Mouse (Mus musculus): ENCODE measurements around the gene Plekhb2. TPM values are rescaled to one million over a fixed set of nuclear protein-coding genes. Genes with fewer than 3 reads are reported as not detected.

Gene Plekhb2
- polyA plus RNA-seq, 1 experiment from 2014 or later, result 16.5 TPM

DNA sequence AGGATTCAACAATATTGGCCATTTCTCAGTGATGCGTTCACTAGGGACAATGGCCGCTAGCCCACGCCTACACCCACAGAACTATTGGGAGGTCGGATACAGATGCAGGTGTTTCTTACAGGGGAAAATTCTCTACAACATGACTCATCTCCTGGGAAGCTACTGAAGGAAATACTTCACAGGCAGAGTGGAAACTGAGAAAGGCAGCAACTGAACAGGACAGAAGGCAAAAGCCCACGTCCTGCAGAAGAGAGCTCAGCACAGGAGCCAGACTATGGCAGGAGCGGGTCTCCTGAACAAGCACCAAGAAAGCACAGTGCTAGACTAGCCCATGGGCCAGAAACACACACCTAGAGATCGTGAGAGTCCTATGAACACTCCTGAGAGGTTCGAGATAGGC lies 25.6 kb upstream of the Plekhb2 start:
- H3K36me3 ChIP-seq (ENCODE audit: control insufficient read depth, insufficient read depth, low read length), result peaks cover 14% of the 10 kb centered on the region
- no peaks in the 10 kb centered on the region for H3K4me1 ChIP-seq (ENCODE audit: control insufficient read depth, insufficient read depth, low read length)
- H3K27ac ChIP-seq (replicated peaks; ENCODE audit: low read depth, low read length), result no peak overlapping the region
- no peak overlapping the region for H3K4me2 ChIP-seq (ENCODE audit: low read depth, severe bottlenecking)
- no peaks in the 10 kb centered on the region for H3K27me3 ChIP-seq (ENCODE audit: control insufficient read depth, insufficient read depth, low read length)
- no peaks in the 10 kb centered on the region for H3K9me3 ChIP-seq (ENCODE audit: control insufficient read depth, low read length)
- ATAC-seq (ENCODE audit: insufficient number of reproducible peaks, low FRiP score, low TSS enrichment, low read depth) (no peak), DNase-seq (ENCODE audit: low spot score) (no peak)
- no peak overlapping the region for H3K9ac ChIP-seq (ENCODE audit: low read length)
- WGBS, result 92% methylated on average over 8 of the region's 8 CpGs
- H3K4me3 ChIP-seq (ENCODE audit: low read depth, low read length), result no peak overlapping the region

DNA sequence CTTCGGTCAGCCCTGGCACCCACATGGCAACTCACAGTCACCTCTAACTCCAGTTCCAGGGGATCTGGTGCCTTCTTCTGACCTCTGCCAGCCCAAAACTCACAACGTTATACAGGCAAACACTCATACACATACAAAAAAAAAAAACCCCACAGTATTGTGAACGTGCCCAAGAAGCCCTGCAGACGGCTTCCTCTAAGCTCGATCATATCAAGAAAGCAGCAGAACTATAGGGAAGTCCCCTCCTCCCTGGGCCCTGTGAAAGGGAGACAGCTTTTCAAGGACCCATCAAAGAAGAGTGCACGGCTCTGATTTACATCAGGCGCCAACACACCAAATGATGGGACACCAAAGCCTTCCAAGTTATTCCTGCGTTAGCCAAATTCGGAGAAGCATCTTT lies 23.9 kb upstream of the Plekhb2 start:
- Histone ChIP-seq H3K9ac (ENCODE audit: low read length) (no peak overlapping the region), H3K4me2 (ENCODE audit: low read depth, severe bottlenecking) (no peak overlapping the region), H3K27ac (replicated peaks; ENCODE audit: low read depth, low read length) (no peak overlapping the region), H3K36me3 (ENCODE audit: control insufficient read depth, insufficient read depth, low read length) (peaks cover 10% of the 10 kb centered on the region), H3K9me3 (ENCODE audit: control insufficient read depth, low read length) (no peaks in the 10 kb centered on the region), H3K4me3 (ENCODE audit: low read depth, low read length) (no peak overlapping the region), H3K4me1 (ENCODE audit: control insufficient read depth, insufficient read depth, low read length) (0 out of 2 replicates have a peak, but pooled peaks cover 2% of the 10 kb centered on the region), H3K27me3 (ENCODE audit: control insufficient read depth, insufficient read depth, low read length) (no peaks in the 10 kb centered on the region)
- WGBS, result 90% methylated on average over 9 of the region's 9 CpGs
- ATAC-seq (ENCODE audit: insufficient number of reproducible peaks, low FRiP score, low TSS enrichment, low read depth), result no peak
- no peak for DNase-seq (ENCODE audit: low spot score)

DNA sequence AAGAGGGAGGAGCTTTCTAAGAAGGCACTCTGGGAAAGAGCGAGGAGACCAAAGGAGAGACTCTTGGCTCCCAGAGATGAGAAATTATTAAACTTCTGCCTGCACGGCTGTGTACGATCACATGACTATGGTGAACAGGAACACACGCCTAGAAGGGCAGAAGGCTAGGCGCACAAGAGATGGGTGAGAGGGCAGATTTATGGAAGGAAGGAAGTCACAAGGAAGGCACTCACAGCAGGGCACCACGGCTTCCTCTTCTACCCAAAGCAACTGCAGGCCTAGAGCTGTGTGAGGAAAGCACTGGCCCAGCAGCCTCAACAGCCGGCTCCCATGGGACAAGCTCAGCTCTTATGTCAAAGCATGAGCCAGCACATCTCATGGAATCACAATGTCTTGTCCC lies 21.9 kb upstream of the Plekhb2 start:
- Histone ChIP-seq H3K27ac (replicated peaks; ENCODE audit: low read depth, low read length) (no peak overlapping the region), H3K4me2 (ENCODE audit: low read depth, severe bottlenecking) (no peak overlapping the region), H3K4me1 (ENCODE audit: control insufficient read depth, insufficient read depth, low read length) (0 out of 2 replicates have a peak, but pooled peaks cover 2% of the 10 kb centered on the region), H3K36me3 (ENCODE audit: control insufficient read depth, insufficient read depth, low read length) (peaks cover 10% of the 10 kb centered on the region), H3K9ac (ENCODE audit: low read length) (no peak overlapping the region), H3K9me3 (ENCODE audit: control insufficient read depth, low read length) (no peaks in the 10 kb centered on the region), H3K4me3 (ENCODE audit: low read depth, low read length) (no peak overlapping the region), H3K27me3 (ENCODE audit: control insufficient read depth, insufficient read depth, low read length) (no peaks in the 10 kb centered on the region)
- DNase-seq (ENCODE audit: low spot score) (no peak), ATAC-seq (ENCODE audit: insufficient number of reproducible peaks, low FRiP score, low TSS enrichment, low read depth) (no peak)
- WGBS, result 85% methylated on average over 7 of the region's 7 CpGs

DNA sequence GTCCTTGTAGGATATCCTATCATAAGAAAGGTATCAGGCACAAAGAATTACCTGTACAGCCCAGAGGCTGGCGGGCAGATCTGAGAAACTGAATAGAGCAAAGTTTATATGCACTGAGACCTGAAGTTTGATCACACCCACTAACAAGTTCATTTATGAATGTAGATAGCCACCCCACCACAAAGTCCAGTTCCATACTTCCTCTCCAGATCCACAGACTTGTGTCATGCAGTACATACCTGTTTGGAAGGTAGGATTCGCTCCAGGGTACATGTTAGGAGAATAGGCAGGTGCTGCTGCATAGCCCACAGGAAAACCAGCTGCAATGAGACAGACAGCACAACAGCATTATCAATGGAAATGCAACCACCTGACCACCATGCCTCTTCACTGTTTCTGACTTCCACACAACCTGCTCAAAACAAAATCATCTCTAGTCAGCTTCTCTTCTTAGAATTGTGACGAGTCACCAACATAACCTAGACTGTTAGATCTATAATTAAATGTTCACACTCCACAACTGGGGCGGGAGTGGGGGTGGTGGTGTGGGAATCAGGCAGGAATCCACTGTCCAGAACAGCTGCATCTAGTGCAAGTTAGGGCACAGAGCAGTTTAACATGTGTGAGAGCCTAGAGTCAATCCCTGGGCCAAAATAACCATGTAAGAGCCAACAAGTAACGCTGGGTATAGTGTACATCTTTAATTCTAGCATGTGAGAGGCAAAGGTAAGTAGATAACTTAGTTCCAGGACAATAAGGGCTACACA lies 21.1 kb upstream of the Plekhb2 start:
- ATAC-seq (ENCODE audit: insufficient number of reproducible peaks, low FRiP score, low TSS enrichment, low read depth) (no peak), DNase-seq (ENCODE audit: low spot score) (no peak)
- H3K36me3 ChIP-seq (ENCODE audit: control insufficient read depth, insufficient read depth, low read length), result peaks cover 10% of the 10 kb centered on the region
- H3K9me3 ChIP-seq (ENCODE audit: control insufficient read depth, low read length), result no peaks in the 10 kb centered on the region
- H3K4me2 ChIP-seq (ENCODE audit: low read depth, severe bottlenecking), result no peak overlapping the region
- H3K9ac ChIP-seq (ENCODE audit: low read length), result no peak overlapping the region
- H3K4me3 ChIP-seq (ENCODE audit: low read depth, low read length), result no peak overlapping the region
- no peaks in the 10 kb centered on the region for H3K27me3 ChIP-seq (ENCODE audit: control insufficient read depth, insufficient read depth, low read length)
- no peak overlapping the region for H3K27ac ChIP-seq (replicated peaks; ENCODE audit: low read depth, low read length)
- WGBS, result 91% methylated on average over 5 of the region's 5 CpGs
- 0 out of 2 replicates have a peak, but pooled peaks cover 2% of the 10 kb centered on the region for H3K4me1 ChIP-seq (ENCODE audit: control insufficient read depth, insufficient read depth, low read length)

DNA sequence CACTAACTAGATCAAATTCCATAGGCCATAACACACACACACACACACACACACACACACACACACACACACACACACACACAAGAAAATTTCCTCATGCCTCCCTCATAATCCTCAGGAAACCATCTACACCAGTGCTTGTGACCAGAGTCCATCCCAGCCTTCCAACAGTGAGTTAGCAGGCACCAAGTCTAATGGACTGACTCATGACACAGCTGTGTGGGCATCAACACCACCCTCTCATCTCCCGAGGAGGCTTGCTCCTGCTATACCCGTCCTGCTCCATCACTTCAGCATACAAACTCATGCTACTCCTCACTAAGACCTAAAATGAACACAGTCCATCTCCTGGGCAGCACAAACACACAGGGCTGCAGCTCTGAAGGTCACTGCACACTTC lies 18.8 kb upstream of the Plekhb2 start:
- 79% methylated on average over 2 of the region's 2 CpGs for WGBS
- ATAC-seq (ENCODE audit: insufficient number of reproducible peaks, low FRiP score, low TSS enrichment, low read depth), result no peak
- H3K9me3 ChIP-seq (ENCODE audit: control insufficient read depth, low read length), result no peaks in the 10 kb centered on the region

DNA sequence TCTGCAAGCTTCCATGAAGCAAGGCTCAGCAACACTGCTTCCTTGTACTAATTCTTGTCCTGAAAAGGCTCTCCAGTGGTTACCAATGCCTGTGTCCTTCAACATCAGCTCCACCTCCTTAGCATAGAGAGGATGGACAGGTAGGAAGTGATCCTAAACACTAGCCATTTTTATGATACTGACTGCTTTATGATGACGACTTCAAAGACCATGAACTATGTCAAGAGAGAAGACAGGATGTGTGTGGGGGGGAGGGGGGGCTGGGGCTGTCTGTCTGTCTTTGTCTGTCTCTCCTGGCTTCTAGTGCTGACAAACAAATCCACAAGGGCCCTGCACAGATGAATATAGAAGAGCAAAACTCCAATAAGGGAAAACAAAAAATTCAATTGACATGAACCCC lies 18.4 kb upstream of the Plekhb2 start:
- H3K4me3 ChIP-seq (ENCODE audit: low read depth, low read length), result no peak overlapping the region
- H3K27ac ChIP-seq (replicated peaks; ENCODE audit: low read depth, low read length), result no peak overlapping the region
- H3K9ac ChIP-seq (ENCODE audit: low read length), result no peak overlapping the region
- peaks cover 12% of the 10 kb centered on the region for H3K36me3 ChIP-seq (ENCODE audit: control insufficient read depth, insufficient read depth, low read length)
- H3K9me3 ChIP-seq (ENCODE audit: control insufficient read depth, low read length), result no peaks in the 10 kb centered on the region
- H3K4me2 ChIP-seq (ENCODE audit: low read depth, severe bottlenecking), result no peak overlapping the region
- no peaks in the 10 kb centered on the region for H3K27me3 ChIP-seq (ENCODE audit: control insufficient read depth, insufficient read depth, low read length)
- DNase-seq (ENCODE audit: low spot score), result no peak
- no peak for ATAC-seq (ENCODE audit: insufficient number of reproducible peaks, low FRiP score, low TSS enrichment, low read depth)
- 0 out of 2 replicates have a peak, but pooled peaks cover 2% of the 10 kb centered on the region for H3K4me1 ChIP-seq (ENCODE audit: control insufficient read depth, insufficient read depth, low read length)
- 52% methylated on average over 1 of the region's 1 CpGs for WGBS

More for the DNA sequence above, 18.8 kb upstream of the Plekhb2 start:
- H3K27ac ChIP-seq (replicated peaks; ENCODE audit: low read depth, low read length), result no peak overlapping the region
- no peak overlapping the region for H3K9ac ChIP-seq (ENCODE audit: low read length)
- H3K4me1 ChIP-seq (ENCODE audit: control insufficient read depth, insufficient read depth, low read length), result 0 out of 2 replicates have a peak, but pooled peaks cover 2% of the 10 kb centered on the region
- no peak for DNase-seq (ENCODE audit: low spot score)
- H3K4me3 ChIP-seq (ENCODE audit: low read depth, low read length), result no peak overlapping the region
- H3K27me3 ChIP-seq (ENCODE audit: control insufficient read depth, insufficient read depth, low read length), result no peaks in the 10 kb centered on the region
- peaks cover 8% of the 10 kb centered on the region for H3K36me3 ChIP-seq (ENCODE audit: control insufficient read depth, insufficient read depth, low read length)
- no peak overlapping the region for H3K4me2 ChIP-seq (ENCODE audit: low read depth, severe bottlenecking)

DNA sequence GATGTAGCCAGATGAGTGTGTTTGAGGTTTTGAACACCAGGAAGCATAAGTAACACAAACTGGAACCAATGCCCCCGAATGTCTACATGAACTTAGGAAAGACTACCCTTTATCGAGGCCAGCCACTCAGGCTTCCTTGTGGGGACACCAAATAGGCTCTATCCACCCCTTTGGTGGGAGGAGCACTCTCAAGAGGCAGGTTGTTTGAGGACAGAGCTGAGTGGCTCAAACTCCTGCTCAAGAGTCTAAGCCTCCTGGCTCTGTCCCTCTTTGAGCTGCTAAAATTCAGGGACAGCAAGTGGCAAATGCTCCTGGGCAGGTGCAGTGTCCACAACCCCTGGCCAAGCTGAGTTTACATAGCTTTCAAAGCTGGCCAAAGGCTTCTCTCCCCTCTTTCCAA lies 14.9 kb upstream of the Plekhb2 start:
- ATAC-seq (ENCODE audit: insufficient number of reproducible peaks, low FRiP score, low TSS enrichment, low read depth) (no peak), DNase-seq (ENCODE audit: low spot score) (no peak)
- Histone ChIP-seq H3K36me3 (ENCODE audit: control insufficient read depth, insufficient read depth, low read length) (peaks cover 8% of the 10 kb centered on the region; the same call in 1 of the 2 replicates), H3K4me1 (ENCODE audit: control insufficient read depth, insufficient read depth, low read length) (0 out of 2 replicates have a peak, but pooled peaks cover 2% of the 10 kb centered on the region), H3K4me3 (ENCODE audit: low read depth, low read length) (no peak overlapping the region), H3K9me3 (ENCODE audit: control insufficient read depth, low read length) (no peaks in the 10 kb centered on the region), H3K9ac (ENCODE audit: low read length) (no peak overlapping the region), H3K27ac (replicated peaks; ENCODE audit: low read depth, low read length) (no peak overlapping the region), H3K27me3 (ENCODE audit: control insufficient read depth, insufficient read depth, low read length) (no peaks in the 10 kb centered on the region), H3K4me2 (ENCODE audit: low read depth, severe bottlenecking) (no peak overlapping the region)
- 81% methylated on average over 2 of the region's 2 CpGs for WGBS

DNA sequence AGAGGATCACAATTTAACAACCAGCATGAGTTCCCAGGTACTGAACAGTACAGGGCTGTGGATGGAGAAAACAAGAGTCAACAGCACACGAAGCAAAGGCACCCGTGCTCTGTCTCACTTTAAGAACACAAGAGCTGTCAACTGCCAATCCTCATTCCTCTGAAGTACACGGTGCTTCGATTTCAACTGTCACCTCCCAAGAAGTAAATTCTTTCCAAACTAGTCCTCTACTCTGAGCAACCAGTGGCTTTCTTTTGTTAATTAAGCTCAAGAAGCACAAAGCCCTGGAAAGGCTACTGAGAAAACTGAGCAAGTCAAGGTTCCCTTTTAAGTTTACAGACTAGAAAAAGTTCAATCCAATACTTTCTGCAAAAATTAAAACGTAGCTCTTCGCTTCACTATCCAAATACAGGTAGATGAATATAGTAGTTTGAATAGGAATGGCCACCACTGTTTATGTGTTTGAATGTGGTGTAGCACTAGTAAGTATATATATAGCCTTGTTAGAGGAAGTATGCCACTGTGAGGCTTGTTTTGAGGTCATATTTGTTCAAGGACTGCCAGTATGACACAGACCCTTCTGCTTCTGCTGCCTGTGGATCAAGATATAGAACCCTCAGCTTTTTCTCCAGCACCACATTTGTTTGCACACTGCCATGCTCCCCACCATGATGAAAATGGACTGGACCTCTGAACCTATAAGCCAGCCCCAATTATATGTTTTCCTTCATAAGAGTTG lies 11.7 kb upstream of the Plekhb2 start:
- peaks cover 6% of the 10 kb centered on the region; the same call in 1 of the 2 replicates for H3K4me1 ChIP-seq (ENCODE audit: control insufficient read depth, insufficient read depth, low read length)
- no peak for ATAC-seq (ENCODE audit: insufficient number of reproducible peaks, low FRiP score, low TSS enrichment, low read depth)
- no peaks in the 10 kb centered on the region for H3K9me3 ChIP-seq (ENCODE audit: control insufficient read depth, low read length)
- no peak overlapping the region for H3K9ac ChIP-seq (ENCODE audit: low read length)
- 86% methylated on average over 6 of the region's 6 CpGs for WGBS
- peaks cover 5% of the 10 kb centered on the region; the same call in 1 of the 2 replicates for H3K36me3 ChIP-seq (ENCODE audit: control insufficient read depth, insufficient read depth, low read length)
- no peak overlapping the region for H3K4me3 ChIP-seq (ENCODE audit: low read depth, low read length)
- H3K4me2 ChIP-seq (ENCODE audit: low read depth, severe bottlenecking), result no peak overlapping the region
- no peak for DNase-seq (ENCODE audit: low spot score)
- H3K27me3 ChIP-seq (ENCODE audit: control insufficient read depth, insufficient read depth, low read length), result no peaks in the 10 kb centered on the region
- no peak overlapping the region for H3K27ac ChIP-seq (replicated peaks; ENCODE audit: low read depth, low read length)
